Mouse (Mus musculus): ENCODE data around the gene Ttpal.

Gene Ttpal

GRCm38 (mm10) chr2:163592084-163592483 lies 10.0 kb upstream of the Ttpal start:
- DNase-seq (ENCODE audit: low spot score in 2 of 2) = no peak

GRCm38 (mm10) chr2:163593636-163594282 lies 8.4 kb upstream of the Ttpal start:
- no peak for DNase-seq (ENCODE audit: low spot score in 2 of 2)

GRCm38 (mm10) chr2:163595119-163595518 lies 7.0 kb upstream of the Ttpal start:
- no peak for DNase-seq (ENCODE audit: low spot score in 2 of 2)

- no peak for DNase-seq (ENCODE audit: low spot score in 2 of 2)
Measured at GRCm38 (mm10) chr2:163596057-163596872, 5.8 kb upstream of the Ttpal start.

GRCm38 (mm10) chr2:163596873-163597155 lies 5.3 kb upstream of the Ttpal start:
- DNase-seq (ENCODE audit: low spot score in 2 of 2) = no peak

- DNase-seq (ENCODE audit: low spot score in 2 of 2) = peak in 1 of 2 experiments; percentile 28
Measured at GRCm38 (mm10) chr2:163597661-163598060, 4.5 kb upstream of the Ttpal start.

- DNase-seq (ENCODE audit: low spot score in 2 of 2) = peak in 1 of 2 experiments; percentile 42
Measured at GRCm38 (mm10) chr2:163599226-163599625, 2.9 kb upstream of the Ttpal start.

- DNase-seq (ENCODE audit: low spot score in 2 of 2) = no peak
Measured at GRCm38 (mm10) chr2:163601066-163601465, 1.0 kb upstream of the Ttpal start.

- DNase-seq (ENCODE audit: low spot score in 2 of 2) = no peak
Measured at GRCm38 (mm10) chr2:163601712-163602100, 408 bp upstream of the Ttpal start.

GRCm38 (mm10) chr2:163606161-163606560 lies 4.0 kb downstream of the Ttpal start:
- no peak for DNase-seq (ENCODE audit: low spot score in 2 of 2)

GRCm38 (mm10) chr2:163608008-163608407 lies 5.9 kb downstream of the Ttpal start:
- no peak for DNase-seq (ENCODE audit: low spot score in 2 of 2)

GRCm38 (mm10) chr2:163609281-163609975 lies 7.3 kb downstream of the Ttpal start:
- no peak for DNase-seq (ENCODE audit: low spot score in 2 of 2)

- DNase-seq (ENCODE audit: low spot score in 2 of 2) = no peak
Measured at GRCm38 (mm10) chr2:163611176-163611575, 9.1 kb downstream of the Ttpal start.

- DNase-seq (ENCODE audit: low spot score in 2 of 2) = no peak
Measured at GRCm38 (mm10) chr2:163613206-163613605, 11.1 kb downstream of the Ttpal start.

GRCm38 (mm10) chr2:163613990-163614389 lies 11.9 kb downstream of the Ttpal start:
- no peak for DNase-seq (ENCODE audit: low spot score in 2 of 2)

GRCm38 (mm10) chr2:163615401-163615800 lies 13.3 kb downstream of the Ttpal start:
- no peak for DNase-seq (ENCODE audit: low spot score in 2 of 2)

- no peak for DNase-seq (ENCODE audit: low spot score in 2 of 2)
Measured at GRCm38 (mm10) chr2:163615906-163616651, 14.0 kb downstream of the Ttpal start.

- DNase-seq (ENCODE audit: low spot score in 2 of 2) = no peak
Measured at GRCm38 (mm10) chr2:163616652-163617227, 14.6 kb downstream of the Ttpal start.

GRCm38 (mm10) chr2:163617232-163617863 lies 15.2 kb downstream of the Ttpal start:
- no peak for DNase-seq (ENCODE audit: low spot score in 2 of 2)

- DNase-seq (ENCODE audit: low spot score in 2 of 2) = no peak
Measured at GRCm38 (mm10) chr2:163617874-163618273, 15.8 kb downstream of the Ttpal start.

- DNase-seq (ENCODE audit: low spot score in 2 of 2) = no peak
Measured at GRCm38 (mm10) chr2:163620451-163620850, 18.3 kb downstream of the Ttpal start.
